In the genomic region with DNA sequence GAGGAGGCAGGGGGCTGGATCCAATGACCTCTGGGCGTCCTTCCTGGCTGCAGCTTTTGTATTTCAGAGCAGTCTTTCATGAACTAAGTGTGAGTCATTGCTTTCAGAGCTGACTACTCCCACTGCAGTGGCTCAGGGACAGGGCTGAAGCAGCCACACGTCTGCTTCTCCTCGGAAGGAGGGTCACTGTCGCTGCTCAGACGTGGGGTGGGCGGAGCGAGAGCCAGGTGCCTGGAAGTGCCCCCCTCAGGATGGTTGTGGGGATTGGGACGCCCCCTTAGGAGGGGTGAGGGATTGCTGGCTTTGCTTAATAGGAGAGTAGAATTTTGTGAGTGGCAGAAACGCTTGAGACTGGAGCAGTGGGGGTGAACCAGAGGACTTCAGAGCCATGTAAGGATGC, we compare ENCODE assay signal across 13 mouse cellular contexts. TPM values are rescaled to one million over a fixed set of nuclear protein-coding genes. Genes with fewer than 3 reads are reported as not detected.
DNase-seq lines count a peak whose midpoint lies in the region; ATAC-seq and TF ChIP-seq lines count a peak whose summit lies in the region.
"Had no signal": no experiment of that assay in that cellular context is flagged by ENCODE, and none has a peak within 500 bp of the region (broad histone marks: within the 10 kb centered on the region; RNA-seq: fewer than 3 reads in every experiment).

No protein-coding gene starts in this region.

- no peak for DNase-seq in hindbrain, embryonic 11.5 days (ENCODE audit: low spot score)
- no peak for DNase-seq in testis, postnatal 10 days (ENCODE audit: low spot score)
- peak; percentile 94 for DNase-seq in R1 (ENCODE audit: low read depth, low spot score)
- no peak for DNase-seq in gastrocnemius, adult 2 months
- DNase-seq: layer of hippocampus, adult 9-11 months; right cerebral cortex, postnatal 4 days; thymus, postnatal 36 days had no signal

- 25% methylated on average over 9 of the region's 9 CpGs for WGBS in hindbrain, embryonic 16.5 days
- WGBS in hindbrain, embryonic 11.5 days, result 28% methylated on average over 9 of the region's 9 CpGs
- WGBS in stomach, embryonic 16.5 days, result 18% methylated on average over 9 of the region's 9 CpGs

- H3K4me1 ChIP-seq in hindbrain, embryonic 16.5 days (ENCODE audit: control insufficient read depth, insufficient read depth, low read depth, low read length), result peaks cover 13% of the 10 kb centered on the region
- peaks cover 2% of the 10 kb centered on the region; the same call in 1 of the 2 replicates for H3K4me1 ChIP-seq in hindbrain, embryonic 11.5 days (replicated peaks; ENCODE audit: control insufficient read depth, insufficient read depth, low read length)
- peaks cover 16% of the 10 kb centered on the region for H3K4me1 ChIP-seq in testis, adult 2 months (ENCODE audit: control insufficient read depth, insufficient read depth, low read length)
- H3K4me1 ChIP-seq in stomach, embryonic 16.5 days (ENCODE audit: control insufficient read depth, insufficient read depth, low read length), result peaks cover 10% of the 10 kb centered on the region

- intact Hi-C loops in gastrocnemius, adult 2 months (cut with DNase I), result no loop called here

- TF ChIP-seq CTCF in testis, adult 2 months (IDR thresholded peaks at IDR 0.05; ENCODE audit: control insufficient read depth, insufficient read depth, insufficient replicate concordance, low read depth, low read length), result no peak
- TF ChIP-seq CTCF in gastrocnemius, adult 2 months (IDR thresholded peaks at IDR 0.05), result no peak

- H3K36me3 ChIP-seq in hindbrain, embryonic 16.5 days (ENCODE audit: control insufficient read depth, insufficient read depth, low read length), result no peaks in the 10 kb centered on the region
- no peaks in the 10 kb centered on the region for H3K36me3 ChIP-seq in hindbrain, embryonic 11.5 days (ENCODE audit: control insufficient read depth, insufficient read depth, low read length)
- H3K36me3 ChIP-seq in testis, adult 2 months (ENCODE audit: control insufficient read depth, insufficient read depth, low read length), result no peaks in the 10 kb centered on the region
- no peaks in the 10 kb centered on the region for H3K36me3 ChIP-seq in stomach, embryonic 16.5 days (ENCODE audit: control insufficient read depth, insufficient read depth, low read length)
- H3K36me3 ChIP-seq: hindbrain, embryonic 13.5 days had no signal

- no peak overlapping the region for H3K4me2 ChIP-seq in hindbrain, embryonic 16.5 days (ENCODE audit: low read length)
- no peak overlapping the region for H3K4me2 ChIP-seq in hindbrain, embryonic 11.5 days (replicated peaks; ENCODE audit: low read depth, low read length)
- H3K4me2 ChIP-seq in stomach, embryonic 16.5 days (ENCODE audit: low read depth, low read length), result 0 out of 2 replicates have a peak overlapping the region, but pooled peaks have one; percentile 20
- H3K4me2 ChIP-seq: hindbrain, embryonic 13.5 days had no signal

- peaks cover 6% of the 10 kb centered on the region for H3K27me3 ChIP-seq in hindbrain, embryonic 16.5 days (replicated peaks; ENCODE audit: control insufficient read depth, insufficient read depth, low read length)
- H3K27me3 ChIP-seq in hindbrain, embryonic 11.5 days (ENCODE audit: control insufficient read depth, insufficient read depth, low read length), result peaks cover 8% of the 10 kb centered on the region
- peaks cover 4% of the 10 kb centered on the region; the same call in 1 of the 2 replicates for H3K27me3 ChIP-seq in testis, adult 2 months (ENCODE audit: control insufficient read depth, insufficient read depth, low read length)
- peaks cover 19% of the 10 kb centered on the region for H3K27me3 ChIP-seq in stomach, embryonic 16.5 days (ENCODE audit: control insufficient read depth, insufficient read depth, low read length)

- no peak for TF ChIP-seq POLR2A in testis, adult 2 months (IDR thresholded peaks at IDR 0.05; ENCODE audit: control insufficient read depth, low read depth, low read length)

- ATAC-seq in hindbrain, embryonic 16.5 days, result no peak
- ATAC-seq in hindbrain, embryonic 11.5 days (ENCODE audit: low FRiP score), result no peak
- peak; percentile 26; the same call in 1 of the 2 replicates for ATAC-seq in stomach, embryonic 16.5 days (ENCODE audit: insufficient read depth, low FRiP score)
- ATAC-seq: forebrain, embryonic 14.5 days had no signal

- no peak overlapping the region for H3K27ac ChIP-seq in hindbrain, embryonic 16.5 days (ENCODE audit: low read depth, low read length)
- no peak overlapping the region for H3K27ac ChIP-seq in hindbrain, embryonic 11.5 days (ENCODE audit: low read depth, low read length)
- no peak overlapping the region for H3K27ac ChIP-seq in testis, adult 2 months (ENCODE audit: control insufficient read depth, insufficient read depth, low read depth, low read length)
- H3K27ac ChIP-seq in stomach, embryonic 16.5 days (ENCODE audit: low read length), result peak overlapping the region; percentile 37; the same call in 1 of the 2 replicates
- no peak overlapping the region for H3K27ac ChIP-seq in gastrocnemius, adult 2 months
- H3K27ac ChIP-seq: hindbrain, embryonic 13.5 days had no signal

- H3K9ac ChIP-seq in hindbrain, embryonic 16.5 days (ENCODE audit: low read depth, low read length), result peak overlapping the region; percentile 50; the same call in 1 of the 2 replicates
- no peak overlapping the region for H3K9ac ChIP-seq in hindbrain, embryonic 11.5 days (ENCODE audit: low read depth, low read length)
- peak overlapping the region; percentile 51; the same call in 1 of the 2 replicates for H3K9ac ChIP-seq in stomach, embryonic 16.5 days (ENCODE audit: low read length)
- H3K9ac ChIP-seq: hindbrain, embryonic 13.5 days had no signal

- H3K4me3 ChIP-seq in hindbrain, embryonic 16.5 days (ENCODE audit: low read length), result no peak overlapping the region
- H3K4me3 ChIP-seq in hindbrain, embryonic 11.5 days (ENCODE audit: low read depth, low read length), result no peak overlapping the region
- H3K4me3 ChIP-seq in testis, adult 2 months (ENCODE audit: control insufficient read depth, low read depth, low read length), result peak overlapping the region; percentile 9
- H3K4me3 ChIP-seq in stomach, embryonic 16.5 days (replicated peaks; ENCODE audit: low read length), result no peak overlapping the region
- H3K4me3 ChIP-seq in gastrocnemius, adult 2 months, result no peak overlapping the region
- H3K4me3 ChIP-seq: hindbrain, embryonic 13.5 days had no signal

- no peaks in the 10 kb centered on the region for H3K9me3 ChIP-seq in hindbrain, embryonic 16.5 days (ENCODE audit: control insufficient read depth, low read length)
- H3K9me3 ChIP-seq in hindbrain, embryonic 11.5 days (ENCODE audit: control insufficient read depth, low read length), result no peaks in the 10 kb centered on the region
- H3K9me3 ChIP-seq in stomach, embryonic 16.5 days (replicated peaks; ENCODE audit: control insufficient read depth, low read length), result no peaks in the 10 kb centered on the region
- H3K9me3 ChIP-seq: hindbrain, embryonic 13.5 days had no signal

RNA-seq across cellular contexts. Expression of a gene that starts 4.2 kb away (rescaled TPM):
- polyA plus RNA-seq in hindbrain, embryonic 16.5 days (2015; fragmentation: Nextera tagmentation; extraction: Ambion mirVana), result 7.9 and 9.8 TPM in 2 replicates
- polyA plus RNA-seq in hindbrain, embryonic 11.5 days (2014; fragmentation: Nextera tagmentation; extraction: Ambion mirVana), result 1.4 and 1.8 TPM in 2 replicates
- 7.3 and 7.6 TPM in 2 replicates for polyA plus RNA-seq in testis, adult 2 months (2012; rRNA removed)
- 0.25 and 0.47 TPM in 2 replicates for polyA plus RNA-seq in stomach, embryonic 16.5 days (2015; fragmentation: Nextera tagmentation; extraction: Ambion mirVana)
- under 1 TPM in 1 of 2 experiments, not detected in 1; 0.11 TPM for total RNA-seq in gastrocnemius, adult 2 months (2021)
- total RNA-seq: monocyte, adult 5-6 weeks had no signal

RNA-seq across cellular contexts. Expression of a gene that starts 31.0 kb away (rescaled TPM):
- polyA plus RNA-seq in hindbrain, embryonic 16.5 days (2015; fragmentation: Nextera tagmentation; extraction: Ambion mirVana), result 578 and 612 TPM in 2 replicates
- polyA plus RNA-seq in hindbrain, embryonic 11.5 days (2014; fragmentation: Nextera tagmentation; extraction: Ambion mirVana), result 970 and 990 TPM in 2 replicates
- polyA plus RNA-seq in testis, adult 2 months (2012; rRNA removed), result 236 and 267 TPM in 2 replicates
- polyA plus RNA-seq in stomach, embryonic 16.5 days (2015; fragmentation: Nextera tagmentation; extraction: Ambion mirVana), result 825 and 942 TPM in 2 replicates
- 100 to 1,000 TPM; 404 to 490 TPM for total RNA-seq in gastrocnemius, adult 2 months (2021)

RNA-seq across cellular contexts. Expression of a gene that starts 34.6 kb away (rescaled TPM):
- polyA plus RNA-seq in hindbrain, embryonic 16.5 days (2015; fragmentation: Nextera tagmentation; extraction: Ambion mirVana), result 59.6 and 69.0 TPM in 2 replicates
- polyA plus RNA-seq in hindbrain, embryonic 11.5 days (2014; fragmentation: Nextera tagmentation; extraction: Ambion mirVana), result 13.1 and 18.3 TPM in 2 replicates
- 76.7 and 79.4 TPM in 2 replicates for polyA plus RNA-seq in testis, adult 2 months (2012; rRNA removed)
- 7.0 and 12.1 TPM in 2 replicates for polyA plus RNA-seq in stomach, embryonic 16.5 days (2015; fragmentation: Nextera tagmentation; extraction: Ambion mirVana)
- total RNA-seq in gastrocnemius, adult 2 months (2021), result 100 to 1,000 TPM; 199 to 214 TPM
